Mouse (Mus musculus) MEL-GATA-1-ER (cell line): Measurements from ENCODE around the gene Ptprd.

Experiments
- DNase-seq: peaks from one replicate; pipeline ENCODE4 v3.0.0-alpha.2; 2012; ENCODE audit warnings: low read depth; ENCODE audit errors: extremely low read depth

Ptprd gene

DNA sequence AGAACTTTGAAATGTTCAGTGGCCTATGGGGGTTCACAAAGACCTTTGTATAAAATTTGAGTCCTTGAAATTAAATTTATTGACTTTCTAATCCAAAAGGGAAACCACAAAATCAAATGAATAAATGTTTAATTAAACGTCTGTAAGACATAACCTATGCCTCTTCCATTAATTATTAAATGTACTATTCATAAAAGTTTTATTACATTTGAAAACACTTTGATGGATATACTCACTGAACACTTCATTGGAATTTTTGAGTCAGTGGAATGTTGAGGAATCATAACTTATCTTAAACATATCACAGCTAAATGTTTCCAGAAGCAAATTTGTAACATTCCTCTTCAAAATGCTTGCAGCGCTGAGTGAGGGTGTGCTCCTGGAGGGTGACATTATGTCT is 1551.6 kb downstream of the Ptprd start:
- DNase-seq = no peak

DNA sequence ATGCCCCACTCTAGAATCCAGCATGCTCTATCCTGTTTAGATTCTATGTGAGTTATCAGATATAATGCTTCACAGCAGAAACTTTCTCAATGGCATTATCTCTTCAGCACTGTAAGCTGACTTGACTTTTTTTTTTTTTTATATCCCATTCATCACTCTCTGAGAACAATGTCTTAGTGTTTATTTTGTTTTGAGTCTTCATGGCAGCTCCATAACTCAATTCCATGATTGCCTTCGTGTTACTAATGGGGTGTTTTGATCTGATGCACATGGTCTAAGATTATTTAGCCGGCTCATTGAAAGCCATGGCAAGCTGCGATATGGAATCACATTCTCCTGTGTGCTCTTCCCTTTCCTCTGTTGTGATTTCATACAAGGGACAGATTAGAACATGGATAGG is 1555.0 kb downstream of the Ptprd start:
- no peak for DNase-seq

DNA sequence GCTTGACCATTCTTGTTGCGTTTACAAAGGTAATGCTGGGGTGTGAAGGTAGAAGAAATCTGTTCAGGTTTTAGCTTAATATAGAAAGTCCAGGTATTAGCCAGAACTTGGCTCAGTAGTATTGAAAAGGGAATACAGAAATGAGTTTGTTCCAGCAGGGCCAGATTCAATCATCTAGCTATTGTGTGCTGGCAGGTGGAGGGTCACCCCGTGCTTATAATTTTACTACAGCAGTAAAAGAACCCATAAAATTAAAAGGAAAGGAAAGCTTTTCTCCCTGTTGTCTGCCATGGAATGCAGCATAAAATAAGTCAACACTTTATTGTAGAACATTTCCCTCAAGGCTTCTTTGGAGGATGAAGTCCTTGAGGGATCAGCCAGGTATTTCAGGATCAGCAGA is 1558.8 kb downstream of the Ptprd start:
- DNase-seq = no peak

DNA sequence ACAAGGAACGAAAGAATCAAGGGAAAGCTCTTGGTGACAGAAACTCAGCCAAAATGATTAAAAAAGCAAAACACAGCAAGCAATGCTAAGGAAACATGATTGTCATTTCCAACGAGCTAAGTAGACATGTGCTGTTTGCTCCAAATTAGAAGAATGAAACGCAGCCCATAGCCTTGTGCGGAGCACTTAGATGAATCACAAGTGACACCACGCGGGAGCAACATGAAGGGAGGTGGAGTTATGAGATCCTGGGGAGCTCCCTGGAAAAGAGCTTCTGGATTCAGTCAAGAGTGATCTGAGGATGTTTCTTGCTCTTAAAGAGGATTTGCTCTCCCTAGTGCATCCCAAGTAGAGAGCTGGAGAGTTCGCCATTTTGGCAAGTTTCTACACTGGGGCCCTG is 1590.0 kb downstream of the Ptprd start:
- no peak for DNase-seq

DNA sequence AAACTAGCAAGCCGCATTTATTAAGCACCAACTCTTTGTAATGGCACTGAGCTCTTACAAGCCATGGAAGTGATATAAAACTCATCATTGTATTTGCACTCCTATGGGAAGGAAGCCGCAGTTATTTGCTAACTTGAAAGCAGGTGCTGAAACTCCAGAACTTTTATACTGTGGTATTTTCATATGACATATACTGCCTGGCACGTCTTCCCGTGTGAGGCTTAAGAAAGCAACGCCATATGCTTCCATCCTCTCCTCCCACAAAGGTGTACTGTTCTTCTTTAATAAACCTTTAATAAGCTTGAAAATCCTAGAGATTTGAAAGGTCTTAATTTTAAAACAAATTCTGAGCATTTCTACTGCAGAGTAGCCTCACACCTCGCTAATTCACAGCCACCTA is 1595.1 kb downstream of the Ptprd start:
- DNase-seq = no peak

DNA sequence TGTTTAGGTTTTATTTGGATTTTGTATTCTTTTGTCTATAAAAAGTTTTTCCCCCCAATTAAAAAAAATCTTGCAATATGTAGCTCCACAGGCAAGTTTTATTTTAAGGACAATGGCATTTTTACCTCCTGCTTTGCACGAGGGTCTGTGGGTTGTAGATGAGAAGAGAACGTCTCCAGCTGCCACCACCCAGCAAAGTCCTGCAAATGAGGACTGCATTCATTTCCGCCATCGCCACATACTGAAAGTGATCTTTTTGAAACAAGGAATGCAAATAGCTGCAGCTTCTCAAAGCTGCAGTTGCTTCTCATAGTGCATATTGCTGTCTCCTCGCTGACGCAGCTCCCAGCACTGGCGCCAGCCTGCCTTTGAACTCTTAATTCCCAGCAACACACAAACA is 1603.5 kb downstream of the Ptprd start:
- DNase-seq = no peak

DNA sequence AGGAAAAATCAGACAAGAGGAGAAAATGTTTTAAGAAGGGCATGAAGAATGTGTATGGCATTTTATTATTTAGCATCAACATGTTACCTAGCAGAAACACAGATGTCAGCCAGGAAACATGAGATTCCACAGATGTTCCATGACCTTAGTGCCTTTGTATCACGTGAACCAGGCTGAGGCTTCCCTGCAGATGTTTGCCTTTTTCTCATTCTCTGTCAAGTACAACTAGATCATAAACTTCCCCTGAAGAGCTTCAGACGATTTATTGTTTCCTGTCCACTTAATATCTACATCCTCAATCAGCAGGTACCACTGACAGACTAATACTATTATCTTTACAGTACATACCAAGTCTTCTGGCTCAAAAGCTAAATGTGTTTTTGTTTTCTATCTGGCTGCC is 1605.0 kb downstream of the Ptprd start:
- no peak for DNase-seq

DNA sequence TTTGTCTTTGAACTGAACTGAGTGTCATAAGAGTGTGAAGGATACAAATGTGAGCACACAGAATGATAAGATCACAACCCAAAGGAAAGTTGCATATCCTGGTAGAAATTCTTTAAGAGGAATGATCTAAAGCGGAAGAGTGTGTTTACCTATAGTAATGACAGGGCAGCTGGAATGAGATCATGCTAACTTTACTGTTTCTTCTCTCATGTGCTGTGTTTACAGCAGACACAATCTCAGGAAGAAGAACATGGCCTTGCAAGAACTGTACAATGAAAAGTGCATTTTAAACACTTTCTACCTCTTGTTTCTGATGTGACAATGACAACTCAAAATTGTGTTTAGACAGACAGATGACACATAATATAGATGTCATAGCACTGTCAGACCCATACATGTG is 1621.0 kb downstream of the Ptprd start:
- DNase-seq = no peak

DNA sequence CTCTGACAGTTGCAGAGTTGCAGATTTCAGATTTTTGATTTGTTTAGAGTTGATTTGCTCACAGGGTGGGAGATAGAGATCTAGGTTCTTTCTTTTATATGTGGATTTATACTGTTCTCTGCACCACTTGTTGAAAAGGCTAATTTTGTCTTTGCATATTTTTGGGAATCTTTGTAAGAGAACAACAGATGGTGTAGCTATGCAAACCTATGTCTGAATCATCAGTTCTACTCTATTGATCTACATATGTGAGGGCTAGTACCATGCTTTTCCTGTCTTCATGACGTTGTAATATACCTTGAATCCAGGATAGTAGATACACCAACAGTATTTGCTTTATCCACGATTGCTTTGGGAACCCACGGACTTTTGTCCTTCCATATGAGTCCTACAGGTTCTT is 1628.7 kb downstream of the Ptprd start:
- no peak for DNase-seq

DNA sequence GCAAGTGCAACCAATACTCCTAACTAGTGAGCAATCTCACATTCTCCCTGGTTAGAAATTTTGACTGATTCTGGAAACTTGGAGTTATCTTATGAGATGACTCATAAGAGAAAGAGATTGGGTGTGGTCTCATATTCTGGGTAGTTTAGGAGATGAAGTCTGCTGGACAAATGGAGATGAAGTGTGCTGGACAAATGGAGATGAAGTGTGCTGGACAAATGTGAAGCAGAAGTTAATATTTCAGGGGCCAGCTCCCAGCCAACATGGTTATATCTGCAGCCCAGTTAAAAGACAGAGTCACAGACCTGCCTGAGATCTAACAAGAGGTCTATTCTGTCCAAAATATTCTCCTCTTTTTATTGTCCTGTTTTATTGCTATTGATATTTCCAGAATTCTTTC is 1645.8 kb downstream of the Ptprd start:
- no peak for DNase-seq

DNA sequence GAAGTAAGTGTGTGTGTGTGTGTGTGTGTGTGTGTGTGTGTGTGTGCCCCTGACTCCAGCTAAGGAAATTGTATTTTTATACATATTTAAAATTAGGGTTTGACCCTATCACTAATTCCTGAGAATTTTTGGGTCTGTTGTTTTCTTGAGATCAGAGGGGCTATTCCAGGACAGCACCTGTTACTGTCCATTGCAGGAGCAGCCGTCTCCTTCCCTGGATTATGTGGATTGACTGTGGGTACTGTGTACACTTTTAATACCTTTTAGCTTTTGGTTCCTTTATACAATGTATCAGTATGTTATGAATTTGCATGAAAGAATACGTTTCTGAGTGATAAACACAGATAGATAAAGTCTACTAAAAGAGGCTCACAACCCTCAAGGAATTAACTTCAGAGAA is 1670.0 kb downstream of the Ptprd start:
- DNase-seq = no peak

DNA sequence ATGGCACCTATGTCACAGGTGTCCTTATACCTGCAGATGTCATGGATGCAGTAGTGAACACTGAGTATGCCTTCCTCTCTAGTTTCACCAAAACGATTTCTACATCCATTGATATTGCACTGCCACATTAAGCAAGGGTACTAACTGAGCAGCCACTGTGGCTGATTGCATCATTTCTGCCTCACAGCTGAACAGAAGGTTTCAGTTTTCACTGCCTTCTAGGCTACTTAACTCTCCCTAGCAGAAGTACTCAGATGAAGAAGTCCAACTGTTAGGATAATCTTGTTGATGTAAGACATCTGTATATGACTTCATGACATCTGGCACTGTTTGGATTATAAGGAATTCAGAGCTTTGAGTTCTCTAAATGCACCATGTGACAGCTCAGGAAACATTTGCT is 1678.8 kb downstream of the Ptprd start:
- no peak for DNase-seq

DNA sequence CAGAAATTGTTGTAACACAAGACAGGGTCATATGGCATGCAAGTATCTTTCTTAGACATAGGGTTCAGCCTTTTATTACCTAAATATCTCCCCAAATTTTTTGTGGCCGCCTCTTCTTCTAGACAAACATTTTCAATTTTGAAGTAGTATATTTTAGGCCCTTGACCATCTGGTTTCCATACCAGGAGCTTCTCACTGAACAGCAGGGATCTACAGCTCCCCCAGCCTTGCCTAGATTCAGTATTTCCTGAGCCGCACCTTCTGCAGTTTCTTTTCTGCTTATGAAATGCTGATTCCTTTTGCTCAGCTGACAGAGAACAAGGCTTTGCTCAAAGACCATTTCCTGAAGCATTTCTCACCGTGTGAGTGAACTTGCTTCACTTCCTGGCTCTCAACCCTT is 1686.5 kb downstream of the Ptprd start:
- DNase-seq = no peak

DNA sequence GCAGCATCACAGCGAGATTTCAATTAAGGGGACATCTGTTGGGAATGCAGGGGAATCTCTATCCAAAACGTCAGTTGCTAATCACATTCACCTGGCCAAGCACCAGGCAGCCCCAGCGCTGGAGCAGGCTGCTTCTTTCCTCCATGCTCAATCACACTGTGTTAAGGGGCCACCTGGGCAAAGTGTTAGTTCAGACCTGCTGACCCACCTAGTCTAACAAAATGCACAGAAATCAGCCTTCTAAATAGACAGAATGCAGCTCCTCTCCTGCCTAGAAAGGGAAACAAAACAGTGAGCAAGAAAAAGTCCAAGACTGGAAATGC is 1708.5 kb downstream of the Ptprd start:
- DNase-seq = no peak

DNA sequence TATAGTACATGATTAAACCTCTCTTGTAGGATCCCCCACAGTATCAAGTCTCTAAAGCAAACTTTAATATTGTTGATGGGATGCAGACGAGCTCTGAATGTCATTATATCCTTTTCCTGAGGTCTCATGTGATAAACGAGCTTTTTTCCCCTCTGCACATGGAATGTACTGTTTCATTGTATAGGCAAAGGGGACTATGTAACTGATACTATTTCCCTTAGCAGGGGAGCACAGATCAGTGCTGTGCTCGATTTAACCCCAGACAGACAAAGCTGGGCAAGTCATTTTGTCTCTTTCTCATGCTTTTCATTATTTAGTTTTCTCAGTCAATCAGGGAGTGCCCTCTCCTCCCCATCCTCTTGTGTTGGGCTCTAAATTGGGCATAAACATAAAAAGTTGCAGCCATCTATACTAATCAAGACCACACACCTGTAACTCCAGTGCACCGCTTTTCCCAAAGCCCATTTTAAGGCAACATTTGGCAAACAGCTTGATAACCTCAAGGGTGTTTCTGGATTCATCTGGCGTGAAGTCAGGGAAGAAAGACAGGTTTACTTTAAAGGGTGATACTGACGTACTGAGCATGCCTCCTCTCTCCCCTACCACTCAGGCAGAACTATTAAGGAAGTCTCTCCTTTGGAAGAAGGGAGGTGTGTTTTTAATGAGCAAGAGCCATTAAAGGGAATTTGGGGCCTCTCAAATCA is 1709.0 kb downstream of the Ptprd start:
- DNase-seq = no peak

DNA sequence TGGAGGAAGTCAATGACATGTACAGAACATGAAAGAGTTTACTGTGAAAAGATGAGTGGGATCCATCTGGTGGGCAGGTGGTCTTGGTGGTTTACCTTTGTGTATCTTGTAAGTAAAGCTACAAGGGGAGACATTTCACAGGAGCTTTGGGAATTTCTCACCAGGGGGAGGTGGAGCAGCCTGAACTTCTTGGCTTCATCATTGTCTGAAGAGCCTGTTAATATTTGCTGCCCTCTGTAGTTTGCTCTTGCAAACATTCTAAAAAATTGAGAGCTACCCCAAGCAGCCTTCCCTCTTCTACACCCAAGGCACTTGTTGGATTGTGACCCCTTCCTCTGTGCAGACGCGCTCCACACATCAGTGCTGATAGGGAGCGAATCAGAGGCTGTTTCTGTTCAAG is 1725.9 kb downstream of the Ptprd start:
- DNase-seq = no peak

DNA sequence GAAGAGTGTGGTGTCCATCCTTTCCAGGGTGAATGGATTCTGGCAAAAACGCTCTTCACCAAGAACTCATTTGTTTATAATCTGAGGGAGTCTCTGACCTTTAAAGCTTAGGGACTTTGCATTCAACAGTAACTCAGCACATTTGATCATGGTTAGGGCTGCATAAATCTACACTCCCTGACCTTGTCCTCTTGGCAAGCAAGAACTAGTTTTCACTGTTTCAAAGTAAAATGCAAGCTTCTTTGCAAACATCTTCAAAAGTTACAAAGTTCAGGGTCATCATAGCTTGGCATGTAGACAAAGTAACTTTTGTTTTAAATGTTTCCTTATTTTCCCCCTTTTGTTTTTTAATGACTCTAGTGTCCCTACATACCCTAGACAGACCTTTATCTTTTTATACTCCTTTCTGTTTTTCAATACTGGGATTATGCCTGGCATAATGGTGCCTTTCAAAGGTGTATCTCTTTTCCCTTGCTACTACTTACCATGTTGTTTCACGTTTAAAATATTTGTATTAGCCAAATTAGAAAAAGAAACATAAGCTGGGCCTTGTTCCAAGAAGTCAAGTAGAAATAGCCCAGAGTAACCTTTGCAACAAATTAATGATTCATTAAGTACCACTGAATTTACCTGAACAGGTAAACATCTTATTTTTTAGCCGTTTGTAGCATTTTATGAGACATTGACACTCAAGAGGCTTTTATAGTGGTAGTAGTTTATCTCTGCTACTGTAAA is 1743.2 kb downstream of the Ptprd start:
- no peak for DNase-seq

DNA sequence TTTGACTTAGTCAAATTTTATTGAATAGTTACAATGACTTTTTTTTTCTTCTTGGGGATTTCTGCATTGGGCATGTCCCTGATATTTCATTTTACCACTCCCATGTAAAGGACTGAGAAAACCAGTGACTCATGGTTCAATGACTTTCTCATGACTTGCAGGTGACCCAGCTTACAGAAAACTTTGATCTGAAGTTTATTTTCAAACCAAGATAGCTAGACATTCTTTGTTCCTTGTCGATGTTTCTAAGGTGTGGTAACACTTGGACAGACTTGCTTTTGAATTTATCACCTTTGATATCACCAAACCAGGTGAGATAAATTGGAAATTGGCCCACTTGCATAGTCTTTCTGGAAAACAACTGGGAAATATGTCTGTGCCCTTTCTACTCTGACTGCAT is 1747.1 kb downstream of the Ptprd start:
- no peak for DNase-seq

DNA sequence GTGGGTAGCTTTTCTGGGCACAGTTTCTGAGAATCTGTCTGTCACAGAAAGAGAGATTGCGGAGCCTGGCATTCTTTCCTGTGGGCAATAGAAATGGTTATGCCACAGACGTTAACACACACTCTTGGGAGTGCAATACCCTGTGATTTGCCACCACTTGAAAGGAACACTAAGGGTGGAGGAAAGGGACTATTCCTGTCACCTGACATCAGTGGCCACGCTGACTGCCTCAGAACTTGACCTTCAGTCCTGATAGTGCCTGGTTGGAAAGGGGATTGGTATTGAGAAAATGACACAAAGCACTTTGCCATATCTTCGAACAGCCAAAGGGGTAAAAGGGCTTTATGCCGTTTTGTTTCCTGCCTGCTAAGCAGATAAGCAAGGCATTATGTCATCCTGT is 1750.4 kb downstream of the Ptprd start:
- DNase-seq = no peak

DNA sequence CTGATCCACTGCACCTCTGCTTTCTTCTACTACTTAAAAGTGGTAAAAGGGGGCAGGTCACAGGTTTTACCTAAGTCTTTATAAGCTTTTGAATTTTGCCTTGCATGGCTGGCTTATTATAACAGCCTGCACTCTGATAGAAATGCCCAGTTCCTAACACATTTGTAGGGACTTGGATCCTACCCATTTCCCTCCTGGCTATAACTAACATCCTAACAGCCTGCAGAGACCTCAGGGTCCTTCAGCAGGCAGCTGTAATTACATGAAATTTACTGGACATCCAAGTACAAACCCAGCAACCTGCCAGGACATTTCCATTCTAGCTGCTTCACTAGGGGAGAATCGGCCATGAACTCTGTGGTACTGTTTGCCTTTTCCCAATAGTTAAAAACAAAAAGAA is 1751.2 kb downstream of the Ptprd start:
- no peak for DNase-seq

DNA sequence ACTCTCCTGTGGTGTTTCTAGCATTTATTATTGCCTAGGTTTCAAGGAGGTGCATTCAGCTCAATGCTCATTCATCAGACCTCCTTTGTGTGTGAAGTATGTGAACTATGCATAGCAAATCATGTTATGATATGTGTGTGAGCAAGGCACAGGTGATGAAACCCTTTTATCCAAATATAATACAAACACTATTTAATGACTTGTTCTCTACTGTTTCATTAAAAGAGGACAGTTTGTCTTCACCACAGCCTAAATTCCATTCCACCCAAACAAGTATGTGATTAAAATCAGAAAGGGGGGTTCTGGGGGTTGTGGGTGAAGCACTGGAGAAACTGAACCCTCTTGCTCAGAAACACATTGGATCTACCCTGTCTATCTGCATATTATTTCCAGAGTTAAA is 1752.1 kb downstream of the Ptprd start:
- no peak for DNase-seq

DNA sequence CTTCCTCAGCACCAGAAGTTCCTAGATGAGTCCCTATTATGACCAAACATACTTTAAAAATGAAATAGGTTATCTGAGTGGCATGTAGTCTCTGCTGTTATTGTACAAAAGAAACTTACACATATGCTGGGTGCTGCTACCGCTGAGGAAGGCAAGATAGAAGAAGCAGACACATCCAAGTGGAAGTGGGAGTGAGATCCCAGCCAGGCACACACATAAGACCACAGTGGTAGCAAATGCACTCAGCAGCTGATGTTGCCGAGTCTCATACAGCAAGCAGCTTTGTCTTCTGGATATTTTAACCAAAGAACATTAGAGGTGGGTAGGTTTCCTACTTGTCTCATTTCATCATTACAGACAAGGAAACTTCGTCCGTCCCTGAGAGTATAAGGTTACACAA is 1759.5 kb downstream of the Ptprd start:
- DNase-seq = no peak

DNA sequence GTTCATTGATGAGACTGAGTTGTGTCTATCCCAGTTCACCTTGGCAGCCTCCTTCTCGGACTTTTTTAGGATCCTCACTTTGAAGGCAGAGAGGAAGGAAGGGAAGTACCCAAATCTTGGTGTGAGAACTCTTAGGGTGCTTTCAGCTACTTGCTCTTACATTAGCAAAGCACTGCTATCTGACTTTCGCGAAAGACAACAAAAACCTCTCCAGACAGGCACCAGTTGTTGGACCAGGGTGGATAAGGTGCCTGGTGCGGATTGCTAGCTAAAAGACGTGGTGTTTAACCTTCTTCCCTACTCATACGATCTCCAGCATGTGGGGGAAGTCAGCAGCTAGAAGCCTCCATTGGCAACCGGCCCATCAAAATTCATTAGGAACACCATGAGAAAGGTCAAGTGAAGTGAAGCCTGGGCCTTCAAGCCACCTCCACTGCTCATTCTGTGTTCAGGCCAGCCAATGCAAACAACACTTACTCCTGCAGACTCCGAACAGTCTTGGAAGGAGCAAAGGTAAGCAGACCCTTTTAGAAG is 1760.7 kb downstream of the Ptprd start:
- no peak for DNase-seq
